Mouse (Mus musculus): ENCODE data around the gene Atg16l1.

- TF ChIP-seq NANOG (IDR thresholded peaks at IDR 0.05; ENCODE audit: borderline replicate concordance, low read length), result no peak
- no peak for TF ChIP-seq POU5F1 (IDR thresholded peaks at IDR 0.05; ENCODE audit: borderline replicate concordance, low read length)
These were observed 70.3 kb downstream of the Atg16l1 start for GRCm38 (mm10) chr1:87825991-87826390.

Data from E14TG2a.4 (cell line).